Mouse (Mus musculus) CH12.LX (cell line): ENCODE results near the gene Scgb1a1. TPM values are rescaled to one million over a fixed set of nuclear protein-coding genes. Genes with fewer than 3 reads are reported as not detected.

Experiments used
- DNase-seq: peaks from one replicate; pipeline ENCODE4 v3.0.0-alpha.2; 2013; ENCODE audit errors: extremely low read depth
- H3K27ac ChIP-seq: 2 replicates; pipeline ENCODE4 v1.5.1; 2012; ENCODE audit warnings: low read depth, mild to moderate bottlenecking, control low read depth, moderate library complexity; ENCODE audit not compliant: insufficient read depth
- H3K27me3 ChIP-seq: replicated peaks from 2 replicates; pipeline ENCODE3; 2012; ENCODE audit warnings: inconsistent platforms
- H3K36me3 ChIP-seq, 2 experiments: replicated peaks in 1 of 2; 2 replicates each; pipeline versions ENCODE3 to v1.6.1; 2012; ENCODE audit warnings: inconsistent platforms in 1 of 2, low read length in 1 of 2, mild to moderate bottlenecking in 1 of 2, mixed read lengths in 1 of 2, moderate library complexity in 1 of 2; ENCODE audit not compliant: control insufficient read depth in 1 of 2, insufficient read depth in 1 of 2
- H3K4me1 ChIP-seq, 2 experiments: 2 replicates each; pipeline ENCODE4 v1.6.1; 2012; ENCODE audit warnings: inconsistent platforms in 1 of 2, moderate library complexity in 1 of 2; ENCODE audit not compliant: insufficient read depth in 2 of 2, control insufficient read depth in 1 of 2
- H3K4me2 ChIP-seq: 2 replicates; pipeline ENCODE4 v1.6.1; 2012; ENCODE audit warnings: low read depth, mild to moderate bottlenecking, control low read depth; ENCODE audit not compliant: poor library complexity, insufficient read depth, severe bottlenecking
- H3K4me3 ChIP-seq, 3 experiments: fragments of 150-350 bp in 1 of 3; sonication (generic) in 1 of 3; replicated peaks in 1 of 3; 2 replicates each; pipeline versions ENCODE3 to v1.5.1; 2011 to 2012; ENCODE audit warnings: low read depth in 2 of 3, low read length in 2 of 3, mild to moderate bottlenecking in 2 of 3, moderate library complexity in 2 of 3, control low read depth in 1 of 3, improper control_type of control experiment in 1 of 3, inconsistent platforms in 1 of 3, mixed read lengths in 1 of 3; ENCODE audit not compliant: poor library complexity in 1 of 3
- H3K79me2 ChIP-seq: replicated peaks from 2 replicates; pipeline ENCODE4 v1.6.1; 2012; ENCODE audit warnings: mild to moderate bottlenecking, moderate library complexity; ENCODE audit not compliant: control insufficient read depth, poor library complexity, insufficient read depth, severe bottlenecking; ENCODE audit errors: extremely low read depth
- H3K9ac ChIP-seq: 2 replicates; pipeline ENCODE4 v1.6.1; 2012; ENCODE audit warnings: low read depth, mild to moderate bottlenecking, control low read depth, moderate library complexity; ENCODE audit not compliant: insufficient read depth
- H3K9me3 ChIP-seq: replicated peaks from 2 replicates; pipeline ENCODE3; 2012; ENCODE audit warnings: low read length, inconsistent platforms, mixed read lengths
- CHD2 ChIP-seq: IDR thresholded peaks from 2 replicates; pipeline ENCODE4 v1.6.1; 2011; ENCODE audit warnings: low read length, improper control_type of control experiment
- ETS1 ChIP-seq: conservative IDR thresholded peaks from 2 replicates; pipeline ENCODE4 v1.6.1; 2012; ENCODE audit warnings: low read depth, mild to moderate bottlenecking, inconsistent platforms, low read length, improper control_type of control experiment, moderate library complexity
- GABPA ChIP-seq: IDR thresholded peaks from 2 replicates; pipeline ENCODE4 v1.6.1; 2012; ENCODE audit warnings: low read depth, low read length, improper control_type of control experiment, inconsistent platforms; ENCODE audit not compliant: insufficient replicate concordance
- JUND ChIP-seq: conservative IDR thresholded peaks from 2 replicates; pipeline ENCODE4 v1.6.1; 2011; ENCODE audit warnings: low read depth, low read length, improper control_type of control experiment
- MAX ChIP-seq: IDR thresholded peaks from 2 replicates; pipeline ENCODE4 v1.6.1; 2011; ENCODE audit warnings: low read length, improper control_type of control experiment
- MAZ ChIP-seq: IDR thresholded peaks from 2 replicates; pipeline ENCODE4 v1.6.1; 2012; ENCODE audit warnings: low read depth, mild to moderate bottlenecking, inconsistent platforms, low read length, improper control_type of control experiment, moderate library complexity
- RAD21 ChIP-seq: IDR thresholded peaks from 2 replicates; pipeline ENCODE4 v1.6.1; 2011; ENCODE audit warnings: low read depth, mild to moderate bottlenecking, low read length, improper control_type of control experiment, moderate library complexity
- UBTF ChIP-seq: IDR thresholded peaks from 2 replicates; pipeline ENCODE4 v1.6.1; 2012; ENCODE audit warnings: low read depth, mild to moderate bottlenecking, inconsistent platforms, low read length, improper control_type of control experiment, moderate library complexity
- USF1 ChIP-seq: IDR thresholded peaks from 2 replicates; pipeline ENCODE4 v1.6.1; 2014; ENCODE audit warnings: low read depth, mild to moderate bottlenecking, inconsistent platforms, low read length, improper control_type of control experiment
- USF2 ChIP-seq: conservative IDR thresholded peaks from 2 replicates; pipeline ENCODE4 v1.6.1; 2011; ENCODE audit warnings: low read depth, low read length, improper control_type of control experiment
- ZMIZ1 ChIP-seq: IDR thresholded peaks from 2 replicates; pipeline ENCODE4 v1.6.1; 2012; ENCODE audit warnings: low read depth, mild to moderate bottlenecking, inconsistent platforms, low read length, improper control_type of control experiment
- dilution Hi-C: fragments of 300-500 bp; cut with MboI; formaldehyde crosslinking; loops from 2 replicates; pipeline ENCODE4 v1.14.3; 2020; ENCODE audit warnings: low sequenced_read_pairs; ENCODE audit not compliant: extremely low pct_unique_long_range_greater_than_20kb, extremely low pct_ligation_motif_present
- in situ Hi-C: fragments of 300-500 bp; cut with MboI; formaldehyde crosslinking; loops from 3 replicates; pipeline ENCODE4 v1.14.3; 2019; ENCODE audit warnings: low sequenced_read_pairs, low pct_ligation_motif_present, low pct_unique_long_range_greater_than_20kb, mixed read lengths
- polyA plus RNA-seq: library from polyadenylated mRNA; unstranded; fragments of >175 nt; gene quantifications from 2 replicates; pipeline ENCODE4 v1.2.1, GENCODE M21; 2012; ENCODE audit warnings: low read depth; ENCODE audit not compliant: insufficient read length
- total RNA-seq, 2 experiments: library from RNA; depleted of rRNA; stranded (reverse); fragments of 300-350 nt in 1 of 2; fragments of >200 nt in 1 of 2; gene quantifications; 2 replicates each; pipeline ENCODE4 v1.2.3; 2012 to 2014

The Scgb1a1 gene
- total and polyA plus RNA-seq, 3 experiments: not detected

- in situ Hi-C loops: loop anchor here (5.0 to 25.0 kb wide), 2 partner anchors 242 to 362 kb away; partner anchors contain the start of genes 1700092M07Rik, Stx5a and Wdr74
- Histone ChIP-seq H3K27me3 (no peaks in the 10 kb centered on the region), H3K4me1 (peaks cover 25 to 43% of the 10 kb centered on the region in 2 experiments), H3K9me3 (no peaks in the 10 kb centered on the region), H3K4me2 (peak overlapping the region; percentile 79; the same call in 1 of the 2 replicates), H3K79me2 (no peaks in the 10 kb centered on the region), H3K36me3 (no peaks in the 10 kb centered on the region), H3K4me3 (no peak overlapping the region), H3K27ac (no peak overlapping the region), H3K9ac (peak overlapping the region; percentile 33; the same call in 1 of the 2 replicates)
- TF ChIP-seq UBTF: no peak
- no peak for TF ChIP-seq ZMIZ1
- no peak for TF ChIP-seq USF2
- TF ChIP-seq MAZ: no peak
- no peak for TF ChIP-seq CHD2
- no peak for TF ChIP-seq MAX
- dilution Hi-C loops: no loop called here
- DNase-seq: no peak
Observed at GRCm38 (mm10) chr19:9099751-9100150, 12.0 kb upstream of the Scgb1a1 start.

GRCm38 (mm10) chr19:9097441-9097840 is 9.7 kb upstream of the Scgb1a1 start:
- Histone ChIP-seq H3K4me2 (no peak overlapping the region), H3K4me1 (peaks cover 19 to 29% of the 10 kb centered on the region in 2 experiments), H3K27ac (no peak overlapping the region), H3K9me3 (no peaks in the 10 kb centered on the region), H3K79me2 (no peaks in the 10 kb centered on the region), H3K36me3 (no peaks in the 10 kb centered on the region), H3K4me3 (no peak overlapping the region), H3K27me3 (no peaks in the 10 kb centered on the region), H3K9ac (no peak overlapping the region)
- dilution Hi-C loops (no loop called here), in situ Hi-C loops (no loop called here)
- DNase-seq: no peak
- no peak for TF ChIP-seq GABPA
- no peak for TF ChIP-seq RAD21
- no peak for TF ChIP-seq ETS1
- no peak for TF ChIP-seq USF1
- TF ChIP-seq MAZ: no peak
- TF ChIP-seq JUND: no peak

GRCm38 (mm10) chr19:9095111-9095510 is 7.4 kb upstream of the Scgb1a1 start:
- dilution Hi-C loops: no loop called here
- in situ Hi-C loops: no loop called here

More at GRCm38 (mm10) chr19:9095111-9095510, 7.4 kb upstream of the Scgb1a1 start:
- H3K4me1 ChIP-seq: peaks cover 10 to 15% of the 10 kb centered on the region in 2 experiments
- no peak overlapping the region for H3K4me2 ChIP-seq
- no peak overlapping the region for H3K4me3 ChIP-seq
- TF ChIP-seq MAZ: no peak
- H3K9me3 ChIP-seq: no peaks in the 10 kb centered on the region
- no peak overlapping the region for H3K27ac ChIP-seq
- no peaks in the 10 kb centered on the region for H3K79me2 ChIP-seq
- H3K36me3 ChIP-seq: no peaks in the 10 kb centered on the region
- H3K9ac ChIP-seq: no peak overlapping the region
- no peaks in the 10 kb centered on the region for H3K27me3 ChIP-seq
- no peak for DNase-seq
